Mouse (Mus musculus) liver, embryonic 13.5 days (tissue): Measurements from ENCODE around the gene Klf9. TPM values are rescaled to one million over a fixed set of nuclear protein-coding genes. Genes with fewer than 3 reads are reported as not detected.
A peak's percentile ranks its signal among the peaks of the same experiment; 100 is the strongest.

Source experiments
- ATAC-seq: fragments of 200-750 bp; cut with Nextera tagmentation; 2 replicates; pipeline ENCODE4 v1.8.0; 2017; ENCODE audit warnings: low read depth, mild to moderate bottlenecking, moderate number of reproducible peaks, moderate library complexity
- DNase-seq: peaks from one replicate; pipeline ENCODE4 v3.0.0; 2022
- H3K27ac ChIP-seq: fragments of 300-500 bp; sonication (generic); 2 replicates; pipeline ENCODE4 v1.5.1; 2015; ENCODE audit warnings: moderate library complexity, mild to moderate bottlenecking, inconsistent platforms
- H3K27me3 ChIP-seq: fragments of 300-500 bp; sonication (generic); 2 replicates; pipeline ENCODE4 v1.6.1; 2015; ENCODE audit warnings: mild to moderate bottlenecking, inconsistent platforms
- H3K36me3 ChIP-seq: fragments of 300-500 bp; sonication (generic); 2 replicates; pipeline ENCODE4 v1.6.1; 2015; ENCODE audit warnings: mild to moderate bottlenecking, inconsistent platforms
- H3K4me1 ChIP-seq: fragments of 300-500 bp; sonication (generic); replicated peaks from 2 replicates; pipeline ENCODE4 v1.6.1; 2015; ENCODE audit warnings: inconsistent platforms
- H3K4me2 ChIP-seq: fragments of 300-500 bp; sonication (generic); 2 replicates; pipeline ENCODE4 v1.6.1; 2015; ENCODE audit warnings: inconsistent platforms, mild to moderate bottlenecking, moderate library complexity
- H3K4me3 ChIP-seq: fragments of 300-500 bp; sonication (generic); replicated peaks from 2 replicates; pipeline ENCODE4 v1.5.1; 2015; ENCODE audit warnings: mild to moderate bottlenecking, inconsistent platforms
- H3K9ac ChIP-seq: fragments of 300-500 bp; sonication (generic); 2 replicates; pipeline ENCODE4 v1.6.1; 2015; ENCODE audit warnings: mild to moderate bottlenecking, inconsistent platforms
- H3K9me3 ChIP-seq: fragments of 300-500 bp; sonication (generic); replicated peaks from 2 replicates; pipeline ENCODE4 v1.6.1; 2016; ENCODE audit warnings: inconsistent platforms
- WGBS: fragments of 180-500 bp; shearing (Covaris S2); methylation state at CpG from one replicate; pipeline ENCODE4 v1.1.7; 2015; ENCODE audit not compliant: insufficient replicate concordance; 5-methylcytosine and 5-hydroxymethylcytosine counted together
- polyA plus RNA-seq: library from polyadenylated mRNA; unstranded; fragments of >200 nt; fragmentation: Nextera tagmentation; extraction: Ambion mirVana; gene quantifications from 2 replicates; pipeline ENCODE4 v1.2.1, GENCODE M21; 2015

The Klf9 gene
- polyA plus RNA-seq, 1 experiment from 2014 or later, result 1.6 TPM

GRCm38 (mm10) chr19:23132720-23133426 is 8.2 kb upstream of the Klf9 start:
- ATAC-seq, result no peak
- DNase-seq, result no peak
- WGBS, result 49% methylated on average over 7 of the region's 7 CpGs
- Histone ChIP-seq H3K4me1 (peaks cover 41% of the 10 kb centered on the region), H3K36me3 (no peaks in the 10 kb centered on the region), H3K4me2 (no peak overlapping the region), H3K27me3 (peaks cover 71% of the 10 kb centered on the region), H3K4me3 (no peak overlapping the region), H3K9me3 (no peaks in the 10 kb centered on the region), H3K27ac (no peak overlapping the region), H3K9ac (no peak overlapping the region)

- DNase-seq, result no peak
- 34% methylated on average over 9 of the region's 9 CpGs for WGBS
Measured at GRCm38 (mm10) chr19:23133427-23134094, 7.5 kb upstream of the Klf9 start.

GRCm38 (mm10) chr19:23134095-23134440 is 7.0 kb upstream of the Klf9 start:
- ATAC-seq, result no peak
- WGBS, result 5% methylated on average over 14 of the region's 14 CpGs
- peaks cover 77% of the 10 kb centered on the region for H3K27me3 ChIP-seq

More at GRCm38 (mm10) chr19:23133427-23134094, 7.5 kb upstream of the Klf9 start:
- Histone ChIP-seq H3K9ac (no peak overlapping the region), H3K4me3 (no peak overlapping the region), H3K4me2 (peak overlapping the region; percentile 82), H3K27ac (no peak overlapping the region), H3K9me3 (no peaks in the 10 kb centered on the region), H3K27me3 (peaks cover 77% of the 10 kb centered on the region), H3K4me1 (peaks cover 41% of the 10 kb centered on the region), H3K36me3 (no peaks in the 10 kb centered on the region)
- ATAC-seq, result no peak

GRCm38 (mm10) chr19:23134441-23135301 is 6.4 kb upstream of the Klf9 start:
- Histone ChIP-seq H3K4me1 (peaks cover 41% of the 10 kb centered on the region), H3K9me3 (no peaks in the 10 kb centered on the region), H3K4me2 (peak overlapping the region; percentile 82), H3K27ac (no peak overlapping the region), H3K27me3 (peaks cover 77% of the 10 kb centered on the region), H3K4me3 (peak overlapping the region; percentile 56), H3K9ac (peak overlapping the region; percentile 60; the same call in 1 of the 2 replicates), H3K36me3 (no peaks in the 10 kb centered on the region)
- 1% methylated on average over 47 of the region's 47 CpGs for WGBS
- DNase-seq, result no peak
- no peak for ATAC-seq

More at GRCm38 (mm10) chr19:23134095-23134440, 7.0 kb upstream of the Klf9 start:
- Histone ChIP-seq H3K4me1 (peaks cover 41% of the 10 kb centered on the region), H3K36me3 (no peaks in the 10 kb centered on the region), H3K4me3 (peak overlapping the region; percentile 56), H3K4me2 (peak overlapping the region; percentile 82), H3K27ac (no peak overlapping the region), H3K9me3 (no peaks in the 10 kb centered on the region), H3K9ac (no peak overlapping the region)
- DNase-seq, result no peak

GRCm38 (mm10) chr19:23135349-23136201 is 5.5 kb upstream of the Klf9 start:
- Histone ChIP-seq H3K27ac (no peak overlapping the region), H3K9ac (peak overlapping the region; percentile 60), H3K4me3 (peak overlapping the region; percentile 56), H3K4me2 (peak overlapping the region; percentile 82), H3K27me3 (peaks cover 77% of the 10 kb centered on the region), H3K9me3 (no peaks in the 10 kb centered on the region), H3K36me3 (no peaks in the 10 kb centered on the region), H3K4me1 (peaks cover 38% of the 10 kb centered on the region)
- DNase-seq (peak; percentile 44), ATAC-seq (peak; percentile 45)
- under 1% methylated on average over 55 of the region's 55 CpGs for WGBS

- DNase-seq (no peak), ATAC-seq (no peak)
- no peaks in the 10 kb centered on the region for H3K9me3 ChIP-seq
- peaks cover 41% of the 10 kb centered on the region for H3K4me1 ChIP-seq
- WGBS, result 13% methylated on average over 27 of the region's 27 CpGs
- H3K27me3 ChIP-seq, result peaks cover 70% of the 10 kb centered on the region
- H3K36me3 ChIP-seq, result no peaks in the 10 kb centered on the region
- no peak overlapping the region for H3K27ac ChIP-seq
- H3K4me2 ChIP-seq, result peak overlapping the region; percentile 82
- peak overlapping the region; percentile 60 for H3K9ac ChIP-seq
- peak overlapping the region; percentile 56 for H3K4me3 ChIP-seq
Measured at GRCm38 (mm10) chr19:23136202-23136850, 4.7 kb upstream of the Klf9 start.

GRCm38 (mm10) chr19:23137295-23137694 is 3.7 kb upstream of the Klf9 start:
- Histone ChIP-seq H3K4me1 (peaks cover 51% of the 10 kb centered on the region), H3K27me3 (peaks cover 60% of the 10 kb centered on the region), H3K4me3 (no peak overlapping the region), H3K27ac (no peak overlapping the region), H3K4me2 (no peak overlapping the region), H3K9me3 (no peaks in the 10 kb centered on the region), H3K36me3 (no peaks in the 10 kb centered on the region), H3K9ac (no peak overlapping the region)
- WGBS, result 46% methylated on average over 2 of the region's 2 CpGs
- ATAC-seq, result no peak
- no peak for DNase-seq

- Histone ChIP-seq H3K4me1 (peaks cover 63% of the 10 kb centered on the region), H3K9ac (peak overlapping the region; percentile 77), H3K4me2 (peak overlapping the region; percentile 99), H3K9me3 (no peaks in the 10 kb centered on the region), H3K27me3 (peaks cover 39% of the 10 kb centered on the region), H3K4me3 (peak overlapping the region; percentile 71), H3K36me3 (no peaks in the 10 kb centered on the region), H3K27ac (no peak overlapping the region)
- WGBS, result 35% methylated on average over 12 of the region's 12 CpGs
- DNase-seq (no peak), ATAC-seq (no peak)
Measured at GRCm38 (mm10) chr19:23139756-23140470, 1.1 kb upstream of the Klf9 start.

- under 1% methylated on average over 93 of the region's 94 CpGs for WGBS
- Histone ChIP-seq H3K36me3 (no peaks in the 10 kb centered on the region), H3K27ac (peak overlapping the region; percentile 88), H3K27me3 (peaks cover 22% of the 10 kb centered on the region), H3K9me3 (no peaks in the 10 kb centered on the region), H3K4me1 (peaks cover 56% of the 10 kb centered on the region), H3K4me2 (peak overlapping the region; percentile 99), H3K9ac (peak overlapping the region; percentile 77), H3K4me3 (peak overlapping the region; percentile 71)
- ATAC-seq (peak; percentile 30), DNase-seq (no peak)
Measured at GRCm38 (mm10) chr19:23141391-23142281, 610 bp downstream of the Klf9 start.
